8 mouse cellular contexts compared by ENCODE assay signal in the genomic region with DNA sequence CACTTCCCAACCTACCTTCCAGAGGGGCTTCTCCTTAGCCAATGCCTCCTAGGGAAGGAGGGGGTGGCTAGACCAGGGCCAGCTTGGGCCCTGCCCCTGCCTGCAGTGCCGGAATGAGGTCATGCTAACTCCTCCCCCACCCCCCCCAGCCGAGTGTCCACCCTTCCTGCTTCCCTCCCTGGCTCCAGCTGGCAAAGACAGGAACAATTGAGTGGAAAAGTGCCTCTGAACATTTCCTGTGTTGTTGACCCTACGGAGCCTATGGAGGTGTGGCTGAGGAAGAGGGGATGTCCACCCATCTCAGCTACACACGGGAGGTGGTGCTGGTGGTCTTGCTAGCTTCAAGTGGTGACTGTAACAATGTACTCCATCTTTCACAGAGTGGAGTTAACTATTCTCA. TPM values are rescaled to one million over a fixed set of nuclear protein-coding genes. Genes with fewer than 3 reads are reported as not detected.
A peak's percentile ranks its signal among the peaks of the same experiment; 100 is the strongest.
DNase-seq lines count a peak whose midpoint lies in the region; ATAC-seq and TF ChIP-seq lines count a peak whose summit lies in the region.

No protein-coding gene starts in this region.

- H3K4me3 ChIP-seq in heart, postnatal 0 days (ENCODE audit: low read depth, low read length) = no peak overlapping the region

- H3K36me3 ChIP-seq in heart, postnatal 0 days (replicated peaks; ENCODE audit: control insufficient read depth, insufficient read depth, low read length) = no peaks in the 10 kb centered on the region

- 0 out of 2 replicates have a peak overlapping the region, but pooled peaks have one; percentile 7 for H3K4me2 ChIP-seq in heart, postnatal 0 days (ENCODE audit: low read depth, low read length)

- no peaks in the 10 kb centered on the region for H3K27me3 ChIP-seq in heart, postnatal 0 days (ENCODE audit: control insufficient read depth, insufficient read depth, low read length)

- H3K27ac ChIP-seq in heart, postnatal 0 days (ENCODE audit: low read depth) = no peak overlapping the region

- no peak for TF ChIP-seq EP300 in heart, postnatal 0 days (IDR thresholded peaks at IDR 0.05; ENCODE audit: low read depth)

- WGBS in heart, postnatal 0 days = 30% methylated on average over 4 of the region's 4 CpGs

- no peaks in the 10 kb centered on the region for H3K9me3 ChIP-seq in heart, postnatal 0 days (replicated peaks; ENCODE audit: control insufficient read depth, low read length)

- no peak for TF ChIP-seq CTCF in heart, postnatal 0 days (IDR thresholded peaks at IDR 0.05; ENCODE audit: low read depth)

- DNase-seq in cerebellum, postnatal 25 days = peak; percentile 15 to 48
- no peak for DNase-seq in cerebellum, postnatal 14 days
- DNase-seq in kidney, postnatal 25 days = peak; percentile 39 to 55
- DNase-seq in kidney, adult 9 months = no peak
- DNase-seq in heart, postnatal 0 days (ENCODE audit: low spot score) = peak; percentile 71
- DNase-seq in lung, postnatal 4 days = peak; percentile 54 to 69
- DNase-seq in layer of hippocampus, adult 11-12 months (ENCODE audit: low spot score) = no peak
- DNase-seq in left cerebral cortex, adult 8-10 months (ENCODE audit: low spot score in 2 of 2) = no peak

- ATAC-seq in heart, postnatal 0 days (ENCODE audit: insufficient read depth, low read depth) = peak; percentile 76

- peaks cover 4% of the 10 kb centered on the region; the same call in 1 of the 2 replicates for H3K4me1 ChIP-seq in heart, postnatal 0 days (ENCODE audit: control insufficient read depth, insufficient read depth)

- no peak overlapping the region for H3K9ac ChIP-seq in heart, postnatal 0 days (replicated peaks; ENCODE audit: low read depth, low read length)

RNA-seq across cellular contexts. Expression of a gene that starts 37.5 kb away (rescaled TPM):
- total RNA-seq in heart, postnatal 0 days (2014; rRNA removed; ENCODE audit: low replicate concordance) = 19.2 and 36.1 TPM in 2 replicates
- polyA plus RNA-seq in heart, postnatal 0 days (2015; fragmentation: Nextera tagmentation; extraction: Ambion mirVana) = 4.8 and 7.0 TPM in 2 replicates
- 10 to 100 TPM; 83.6 to 89.6 (median 88.4) TPM for total RNA-seq in left cerebral cortex, adult 8-10 months (2022)

Comparison
In these comparisons a context has a peak if more than half of its experiments do, and no peak if none do; other contexts are left out.
1. DNase-seq: peak in cerebellum, postnatal 25 days (2 of 2), kidney, postnatal 25 days (2 of 2), heart, postnatal 0 days (single experiment) and lung, postnatal 4 days (2 of 2); none in cerebellum, postnatal 14 days (0 of 2), kidney, adult 9 months (single experiment), layer of hippocampus, adult 11-12 months (single experiment) and left cerebral cortex, adult 8-10 months (0 of 2).